Mouse (Mus musculus) urinary bladder, postnatal 14 days (tissue): ENCODE results near the gene Pex13.
A peak's percentile ranks its signal among the peaks of the same experiment; 100 is the strongest.

Experiments used
- DNase-seq: peaks from one replicate; pipeline ENCODE4 v3.0.0; 2021; ENCODE audit warnings: low spot score

Gene Pex13

GRCm38 (mm10) chr11:23665798-23666501 is at the start of gene Pex13:
Gene Pex13 (minus strand): TSS chr11:23665959.
- DNase-seq: peak; percentile 94

GRCm38 (mm10) chr11:23712299-23712698 is 46.5 kb upstream of the Pex13 start:
- no peak for DNase-seq

DNA sequence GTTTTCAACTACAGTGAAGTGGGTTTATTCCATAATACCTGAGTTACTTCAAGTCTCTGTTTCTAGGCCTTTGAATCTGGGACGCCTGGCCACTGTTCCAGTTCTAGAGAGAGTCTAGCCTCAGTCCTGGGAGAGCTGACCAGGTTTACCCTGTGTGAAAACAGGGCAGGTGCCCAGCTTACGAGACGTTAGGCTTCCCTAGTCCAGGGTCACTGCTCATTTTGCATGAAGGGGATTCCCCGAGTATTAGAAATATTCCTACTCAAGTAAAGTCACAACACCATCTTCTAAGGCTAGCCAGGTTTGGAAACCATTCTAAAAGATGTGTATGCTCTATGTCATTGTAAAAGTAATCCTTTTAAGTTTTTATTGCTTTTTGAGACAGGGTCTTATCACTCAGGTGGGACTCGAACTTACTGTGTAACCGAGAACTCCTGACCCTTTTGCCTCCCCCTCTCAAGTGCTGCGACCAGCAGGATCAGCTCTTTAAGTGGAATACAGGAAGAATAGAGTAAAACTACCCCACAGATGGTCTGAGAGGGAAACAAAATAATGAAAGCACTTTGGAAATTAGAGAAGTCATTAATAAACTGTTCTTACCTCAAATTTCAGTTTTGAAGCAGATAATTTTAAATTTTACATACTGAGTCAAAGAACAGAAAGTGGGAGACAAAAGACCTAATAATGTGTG is 39.0 kb upstream of the Pex13 start:
- DNase-seq: no peak

DNA sequence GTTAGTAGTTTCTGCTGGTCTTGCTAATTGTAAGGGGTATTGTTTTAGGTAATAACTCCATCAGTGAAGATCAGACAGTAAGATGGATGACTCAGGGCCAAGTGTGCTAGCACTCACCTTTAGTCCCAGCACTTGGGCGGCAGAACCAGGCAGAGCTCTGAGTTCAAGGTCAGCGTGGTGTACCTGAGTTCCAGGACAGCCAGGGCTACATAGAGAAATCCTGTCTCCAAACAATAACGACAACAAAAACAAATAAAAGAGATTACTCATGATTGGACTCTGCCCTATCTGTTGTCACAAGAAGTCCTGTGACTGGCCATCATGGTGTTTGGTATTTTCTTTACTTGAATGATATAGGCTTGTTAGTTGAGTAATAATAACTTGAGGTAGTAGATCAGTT is 36.1 kb upstream of the Pex13 start:
- DNase-seq: no peak

DNA sequence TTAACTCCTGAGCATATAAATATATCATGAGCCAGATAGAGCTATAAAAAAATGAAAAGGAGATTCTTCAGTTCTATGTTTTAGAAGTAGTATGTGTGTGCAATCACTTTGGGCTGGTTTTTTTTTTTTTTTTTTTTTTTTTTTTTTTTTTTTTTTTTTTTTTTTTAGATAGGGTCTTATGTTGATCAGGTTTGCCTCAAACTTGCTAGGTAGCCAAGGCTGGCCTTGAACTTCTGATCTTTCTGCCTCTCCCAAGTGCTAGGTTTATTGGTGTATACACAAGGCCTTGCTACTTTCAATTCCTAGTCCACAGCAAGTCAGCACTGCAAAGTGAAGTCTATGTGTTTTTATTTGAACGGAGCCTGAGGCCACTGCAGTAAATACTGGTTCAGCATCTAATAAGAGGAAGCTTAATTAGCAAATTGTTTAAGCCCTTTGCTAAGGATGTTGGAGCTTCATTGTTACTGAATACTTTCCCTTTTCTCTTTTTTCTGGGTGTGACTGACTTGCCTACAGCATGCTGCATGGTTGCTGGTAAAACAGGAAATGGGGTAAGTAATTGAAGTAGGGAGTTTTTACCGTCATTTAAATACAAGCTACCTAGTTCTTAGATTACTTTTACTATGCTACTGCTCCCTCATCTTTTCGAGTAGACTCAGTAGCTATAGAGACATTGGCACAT is 33.8 kb upstream of the Pex13 start:
- DNase-seq: no peak

GRCm38 (mm10) chr11:23698526-23698925 is 32.8 kb upstream of the Pex13 start:
- no peak for DNase-seq

GRCm38 (mm10) chr11:23695847-23696246 is 30.1 kb upstream of the Pex13 start:
- no peak for DNase-seq

GRCm38 (mm10) chr11:23693286-23693685 is 27.5 kb upstream of the Pex13 start:
- no peak for DNase-seq

DNA sequence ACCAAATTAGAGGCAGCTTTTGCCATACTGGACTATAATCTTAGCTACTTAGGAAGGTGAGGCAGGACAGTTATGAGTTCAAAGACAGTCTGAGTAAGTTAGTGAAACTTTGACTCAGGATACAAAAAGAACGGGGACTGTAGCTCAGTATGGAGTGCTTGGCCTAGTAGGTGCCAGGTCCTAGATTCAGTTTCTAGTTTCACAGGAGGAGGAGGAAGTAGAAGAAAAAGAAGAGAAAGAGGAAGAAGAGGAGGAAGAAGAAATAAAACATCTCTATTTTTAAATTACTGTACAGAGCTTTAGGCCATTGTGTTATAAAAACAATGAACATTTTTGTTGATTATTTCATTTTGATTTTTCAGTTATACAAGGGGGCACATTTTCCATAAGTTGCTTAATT is 22.3 kb upstream of the Pex13 start:
- no peak for DNase-seq

GRCm38 (mm10) chr11:23686671-23687070 is 20.9 kb upstream of the Pex13 start:
- DNase-seq: no peak

DNA sequence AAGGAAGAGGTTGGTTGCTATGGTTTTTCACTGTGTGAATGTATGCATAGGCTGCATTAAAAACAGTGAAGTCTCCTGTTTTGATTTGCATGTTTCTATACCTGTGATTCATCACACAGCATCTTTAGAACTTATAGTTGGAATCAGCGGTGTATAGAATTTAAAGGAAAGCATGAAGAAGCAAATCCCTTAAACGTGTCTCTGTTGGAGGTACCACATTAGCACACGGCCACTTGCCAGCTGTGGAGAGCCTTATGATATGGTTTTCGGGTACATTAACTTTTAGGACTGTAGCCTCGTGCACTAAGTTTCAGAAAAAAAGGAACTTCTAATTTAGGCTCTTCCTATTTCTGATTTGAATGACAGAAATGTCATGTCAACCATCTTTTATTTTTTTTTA is 16.8 kb upstream of the Pex13 start:
- DNase-seq: no peak

DNA sequence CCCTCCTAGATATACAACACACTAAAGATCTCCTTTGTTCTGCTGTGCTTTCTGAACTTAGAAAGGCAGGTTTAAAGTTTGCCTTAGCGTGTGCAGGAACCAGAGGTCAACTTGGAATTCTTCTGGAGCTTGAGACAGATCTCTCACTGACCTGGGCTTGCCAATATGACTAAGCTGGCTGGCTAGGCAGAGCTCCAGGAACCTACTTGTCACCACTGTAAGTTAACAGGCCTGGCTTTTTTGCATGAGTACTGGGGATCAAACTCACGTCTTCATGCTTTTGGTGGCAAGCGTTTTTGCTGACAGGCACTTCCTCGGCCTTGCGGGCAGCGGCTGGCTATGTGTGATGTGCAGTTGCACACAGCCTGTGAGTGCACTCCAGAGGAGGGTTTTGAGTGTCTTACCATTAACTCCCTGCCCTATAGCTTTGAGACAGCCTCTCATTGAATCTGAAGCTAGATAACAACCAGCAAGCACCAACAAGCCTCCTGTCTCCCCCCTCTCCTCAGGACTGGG is 14.7 kb upstream of the Pex13 start:
- no peak for DNase-seq

GRCm38 (mm10) chr11:23679044-23679642 is 13.4 kb upstream of the Pex13 start:
- DNase-seq: peak; percentile 58

GRCm38 (mm10) chr11:23676100-23676499 is 10.3 kb upstream of the Pex13 start:
- DNase-seq: no peak

DNA sequence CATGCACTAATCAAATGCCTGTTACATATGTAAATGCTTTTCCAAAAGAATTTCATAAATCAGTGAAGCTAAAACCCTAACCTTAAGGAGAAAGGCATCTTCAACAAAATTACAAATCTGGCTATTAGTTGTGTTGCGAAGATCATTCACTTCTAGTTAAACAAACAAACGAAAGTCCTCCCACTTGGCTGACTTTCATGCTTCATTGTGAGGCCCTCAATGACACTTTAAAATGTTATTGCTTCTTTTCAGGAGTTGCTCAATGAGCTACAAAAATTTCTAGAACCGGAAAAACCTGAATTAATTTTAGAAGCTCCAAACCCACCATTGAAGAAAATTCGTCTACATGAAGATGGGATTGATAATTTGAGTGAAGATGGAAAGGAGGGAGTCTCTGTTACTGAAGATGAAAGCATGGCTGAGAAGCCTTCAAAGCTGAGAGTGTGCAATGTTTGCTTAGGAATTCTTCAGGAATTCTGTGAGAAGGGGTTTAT is 6.5 kb upstream of the Pex13 start:
- DNase-seq: no peak

DNA sequence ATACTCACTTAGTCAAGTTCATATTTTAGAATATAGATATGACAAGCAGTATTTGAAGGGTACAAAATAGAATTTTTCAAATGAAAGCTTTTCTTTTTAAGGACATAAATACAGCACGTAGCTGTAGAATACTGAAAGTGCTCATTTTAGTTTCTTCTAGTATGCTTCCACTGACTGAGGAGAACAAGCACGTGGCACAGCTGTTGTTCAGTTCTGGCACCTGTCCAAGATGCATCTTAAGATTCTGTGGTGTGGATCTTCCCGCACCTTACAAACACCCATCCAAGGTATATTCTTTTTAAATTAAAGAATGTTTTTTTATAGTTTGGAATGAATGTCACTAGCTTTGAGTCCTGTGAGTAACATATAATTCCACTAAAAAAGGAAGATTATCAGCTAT is 1.4 kb upstream of the Pex13 start:
- DNase-seq: peak; percentile 16

DNA sequence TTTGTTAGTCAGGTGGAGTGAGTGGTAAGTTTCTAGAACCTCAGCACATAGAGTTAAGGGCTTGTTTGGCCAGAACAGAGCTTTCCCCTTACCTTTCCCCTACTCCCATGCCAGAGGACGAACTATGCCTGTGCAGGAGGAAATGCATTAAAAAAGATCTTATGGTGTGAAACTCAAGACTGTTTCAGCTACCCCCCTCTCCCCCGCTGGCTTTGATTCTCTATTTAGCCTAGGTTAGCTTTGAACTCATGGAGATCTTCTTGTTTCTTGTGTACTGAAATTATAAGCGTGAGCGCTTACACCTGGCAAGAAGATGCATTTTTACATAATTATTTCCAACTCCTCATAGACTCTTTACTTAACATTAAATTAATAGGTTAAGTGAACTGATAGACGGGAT is 767 bp upstream of the Pex13 start:
- DNase-seq: no peak

DNA sequence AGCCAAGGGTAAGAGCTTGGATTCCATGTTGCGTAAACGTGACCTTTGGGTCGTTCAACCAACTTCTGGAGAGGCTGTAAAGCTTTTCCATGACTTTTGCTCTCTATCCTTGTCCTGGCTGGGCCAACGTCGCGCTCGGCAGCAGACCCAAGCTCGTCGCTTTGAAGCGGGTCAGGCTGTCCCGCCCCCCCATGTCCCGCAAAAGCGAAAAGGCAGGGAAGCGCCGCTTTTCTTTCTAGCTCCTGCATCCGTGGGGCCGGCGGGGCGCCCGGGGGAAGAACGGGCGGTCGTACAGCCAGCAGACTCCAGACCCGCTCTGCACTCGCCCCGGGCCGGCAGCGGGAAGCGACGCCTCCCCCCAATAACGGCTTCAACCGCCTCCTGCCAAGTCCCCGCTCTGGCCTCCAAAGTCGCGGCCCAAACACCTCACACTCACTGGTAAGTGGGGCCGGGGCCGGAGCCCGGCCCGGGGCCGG is 410 bp downstream of the Pex13 start, which contains the start of gene Pus10:
Gene Pus10 (plus strand): TSS at position 364 of the 476 bp plus-strand sequence.
- DNase-seq: peak; percentile 28

DNA sequence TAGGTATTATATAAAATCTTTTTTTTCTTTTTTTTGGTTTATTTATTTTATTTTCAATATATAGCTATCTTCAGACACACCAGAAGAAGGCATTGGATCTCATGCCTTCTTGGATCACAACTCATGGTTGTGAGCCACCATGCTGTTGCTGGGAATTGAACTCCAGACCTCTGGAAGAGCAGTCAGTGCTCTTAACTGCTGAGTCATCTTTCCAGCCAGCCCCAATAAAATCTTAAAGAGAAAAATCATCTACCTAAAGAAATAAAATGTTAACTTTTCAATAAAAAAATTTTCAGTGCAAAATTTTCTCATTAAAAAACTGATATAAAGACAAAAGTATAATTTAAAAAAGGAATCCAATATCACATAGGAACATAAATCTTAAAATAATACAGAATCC is 1.5 kb downstream of the Pex13 start:
- DNase-seq: no peak

DNA sequence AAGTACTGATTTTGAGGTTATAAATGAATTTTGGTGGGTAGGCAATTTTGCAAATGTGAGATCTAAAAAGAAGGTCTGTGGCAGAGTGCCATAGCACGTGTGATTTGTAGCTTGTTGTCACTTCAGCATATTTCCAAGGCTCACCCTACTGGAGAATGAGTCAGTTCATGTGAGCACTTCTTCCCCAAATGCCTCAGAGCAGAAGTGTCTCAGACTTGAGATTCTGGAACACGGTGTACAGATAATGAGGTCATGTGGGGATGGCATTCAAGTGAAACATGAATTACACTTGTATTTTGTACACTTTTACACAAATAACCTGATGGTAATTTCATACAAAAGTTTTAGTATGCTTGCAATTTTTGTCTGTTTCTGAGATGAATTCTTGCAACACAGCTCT is 8.0 kb downstream of the Pex13 start:
- no peak for DNase-seq

DNA sequence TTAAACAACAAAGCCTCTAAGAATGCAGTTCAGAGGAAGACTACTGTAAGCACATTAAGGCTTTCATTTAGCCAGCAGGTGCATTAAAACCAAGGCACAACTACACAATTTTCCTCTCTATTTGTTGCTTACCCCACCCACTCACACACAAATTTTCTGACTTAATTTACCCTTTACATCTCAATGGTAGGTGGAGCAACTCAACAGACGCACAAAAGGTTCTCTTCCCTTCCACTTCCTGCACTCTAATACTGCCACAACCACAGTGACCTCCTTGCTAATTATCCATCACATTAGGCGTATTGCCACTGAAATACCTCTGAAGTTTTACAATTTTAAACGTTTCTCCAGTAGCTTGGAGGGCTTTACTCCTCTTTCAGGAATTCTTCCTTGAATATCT is 12.1 kb downstream of the Pex13 start:
- no peak for DNase-seq

DNA sequence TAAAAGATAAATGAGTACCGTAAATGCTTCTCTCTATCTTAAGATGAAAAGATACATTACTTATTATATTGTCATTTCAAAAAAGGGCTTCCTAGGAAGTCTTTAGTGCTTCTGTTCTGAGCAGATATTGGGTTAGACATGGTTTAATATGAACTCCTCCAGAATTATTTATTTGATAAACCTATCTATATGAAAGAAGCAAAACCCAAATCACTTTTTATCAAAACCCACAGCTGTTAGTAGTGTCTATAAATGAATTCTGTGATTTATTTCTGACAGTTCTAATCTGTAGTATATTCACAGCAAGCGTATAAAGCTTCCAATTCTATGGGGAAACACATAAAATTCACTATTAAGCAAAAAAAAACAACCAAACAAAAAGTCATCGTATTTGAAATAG is 17.9 kb downstream of the Pex13 start:
- DNase-seq: no peak
